Comparison of ENCODE assay signal across 26 mouse cellular contexts in the genomic region with DNA sequence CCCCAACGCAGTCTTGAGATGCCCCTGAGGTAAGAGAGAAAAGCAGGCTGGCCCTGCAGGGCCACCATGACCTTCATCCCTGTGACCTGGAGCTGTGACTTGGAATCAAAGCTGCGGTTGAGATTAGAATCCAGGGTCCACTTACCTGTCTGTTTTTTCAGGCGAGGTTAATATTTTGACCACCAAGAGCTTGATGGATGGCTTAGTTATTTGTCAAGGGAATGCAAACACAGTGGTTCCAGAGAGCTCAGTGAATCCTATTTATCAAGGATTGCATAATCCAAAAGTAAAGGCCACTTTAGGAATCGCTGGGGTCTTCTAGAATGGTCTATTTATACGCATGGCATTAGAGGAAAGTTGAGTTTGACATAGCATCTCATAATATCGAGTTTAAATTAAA. TPM values are rescaled to one million over a fixed set of nuclear protein-coding genes. Genes with fewer than 3 reads are reported as not detected.
DNase-seq lines count a peak whose midpoint lies in the region; ATAC-seq and TF ChIP-seq lines count a peak whose summit lies in the region.
"Had no signal": no experiment of that assay in that cellular context is flagged by ENCODE, and none has a peak within 500 bp of the region (broad histone marks: within the 10 kb centered on the region; RNA-seq: fewer than 3 reads in every experiment).

No protein-coding gene starts in this region.

- no peak for DNase-seq in liver, embryonic 11.5 days (ENCODE audit: low spot score)
- peak in 1 of 3 experiments; percentile 9 for DNase-seq in liver, embryonic 14.5 days (ENCODE audit: low read depth in 3 of 3, low spot score in 3 of 3)
- DNase-seq in heart, postnatal 4 days: no peak
- no peak for DNase-seq in adrenal gland, postnatal 36 days
- DNase-seq: adrenal gland, adult 2 months; adrenal gland, postnatal 10 days; adrenal gland, postnatal 25 days; cerebellum, adult 11-12 months; cerebellum, adult 2 months; cerebellum, adult 9-10 months; cerebellum, postnatal 10 days; cerebellum, postnatal 25 days had no signal

- no peaks in the 10 kb centered on the region for H3K36me3 ChIP-seq in liver, embryonic 12.5 days
- no peaks in the 10 kb centered on the region for H3K36me3 ChIP-seq in liver, embryonic 11.5 days (ENCODE audit: control insufficient read depth, insufficient read depth, low read length)
- no peaks in the 10 kb centered on the region for H3K36me3 ChIP-seq in liver, embryonic 14.5 days (replicated peaks; ENCODE audit: control insufficient read depth, insufficient read depth, low read depth)
- no peaks in the 10 kb centered on the region for H3K36me3 ChIP-seq in liver, embryonic 16.5 days (ENCODE audit: control insufficient read depth, insufficient read depth)
- no peaks in the 10 kb centered on the region for H3K36me3 ChIP-seq in hindbrain, embryonic 13.5 days
- H3K36me3 ChIP-seq: embryonic facial prominence, embryonic 13.5 days; embryonic facial prominence, embryonic 15.5 days; forebrain, embryonic 10.5 days; forebrain, embryonic 12.5 days had no signal

- no peak overlapping the region for H3K4me3 ChIP-seq in liver, embryonic 12.5 days
- H3K4me3 ChIP-seq in liver, embryonic 11.5 days (ENCODE audit: low read depth, low read length): no peak overlapping the region
- H3K4me3 ChIP-seq in liver, embryonic 14.5 days (ENCODE audit: insufficient read depth in 1 of 2, low read depth in 2 of 2, low read length in 2 of 2): no peak overlapping the region
- no peak overlapping the region for H3K4me3 ChIP-seq in liver, embryonic 16.5 days (ENCODE audit: low read depth, low read length)
- no peak overlapping the region for H3K4me3 ChIP-seq in hindbrain, embryonic 13.5 days
- H3K4me3 ChIP-seq: embryonic facial prominence, embryonic 13.5 days; embryonic facial prominence, embryonic 15.5 days; erythroblast, embryonic 14.5 days; forebrain, embryonic 10.5 days; forebrain, embryonic 12.5 days had no signal

- peak; percentile 35; the same call in 1 of the 2 replicates for ATAC-seq in liver, embryonic 12.5 days
- no peak for ATAC-seq in liver, embryonic 11.5 days (replicated peaks; ENCODE audit: low FRiP score)
- peak; percentile 31; the same call in 1 of the 2 replicates for ATAC-seq in liver, embryonic 14.5 days (ENCODE audit: insufficient read depth)
- peak; percentile 63 for ATAC-seq in liver, embryonic 16.5 days (ENCODE audit: low read depth)
- ATAC-seq in hindbrain, embryonic 13.5 days (ENCODE audit: low FRiP score): no peak
- ATAC-seq: forebrain, embryonic 14.5 days; forebrain, embryonic 16.5 days had no signal

- TF ChIP-seq CTCF in liver, embryonic 14.5 days (IDR thresholded peaks at IDR 0.05; ENCODE audit: low read depth): no peak

- H3K27ac ChIP-seq in liver, embryonic 12.5 days: no peak overlapping the region
- no peak overlapping the region for H3K27ac ChIP-seq in liver, embryonic 11.5 days (ENCODE audit: low read depth, low read length)
- no peak overlapping the region for H3K27ac ChIP-seq in liver, embryonic 14.5 days
- peak overlapping the region; percentile 63; the same call in 1 of the 2 replicates for H3K27ac ChIP-seq in liver, embryonic 16.5 days (ENCODE audit: low read length)
- H3K27ac ChIP-seq in hindbrain, embryonic 13.5 days: no peak overlapping the region
- H3K27ac ChIP-seq: embryonic facial prominence, embryonic 13.5 days; embryonic facial prominence, embryonic 15.5 days; forebrain, embryonic 10.5 days; forebrain, embryonic 12.5 days had no signal

- no peaks in the 10 kb centered on the region for H3K9me3 ChIP-seq in liver, embryonic 12.5 days (replicated peaks)
- H3K9me3 ChIP-seq in liver, embryonic 11.5 days (ENCODE audit: control insufficient read depth, low read length): no peaks in the 10 kb centered on the region
- no peaks in the 10 kb centered on the region for H3K9me3 ChIP-seq in liver, embryonic 14.5 days (ENCODE audit: control insufficient read depth, low read length)
- H3K9me3 ChIP-seq in liver, embryonic 16.5 days (replicated peaks; ENCODE audit: control insufficient read depth, low read length): no peaks in the 10 kb centered on the region
- no peaks in the 10 kb centered on the region for H3K9me3 ChIP-seq in hindbrain, embryonic 13.5 days
- H3K9me3 ChIP-seq: embryonic facial prominence, embryonic 15.5 days; forebrain, embryonic 10.5 days; forebrain, embryonic 12.5 days had no signal

- no peak overlapping the region for H3K4me2 ChIP-seq in liver, embryonic 12.5 days
- no peak overlapping the region for H3K4me2 ChIP-seq in liver, embryonic 11.5 days
- no peak overlapping the region for H3K4me2 ChIP-seq in liver, embryonic 14.5 days (ENCODE audit: low read depth)
- no peak overlapping the region for H3K4me2 ChIP-seq in liver, embryonic 16.5 days (ENCODE audit: low read depth, low read length)
- no peak overlapping the region for H3K4me2 ChIP-seq in hindbrain, embryonic 13.5 days
- H3K4me2 ChIP-seq: embryonic facial prominence, embryonic 13.5 days; embryonic facial prominence, embryonic 15.5 days; forebrain, embryonic 12.5 days had no signal

- no peak overlapping the region for H3K9ac ChIP-seq in liver, embryonic 12.5 days
- H3K9ac ChIP-seq in liver, embryonic 11.5 days (ENCODE audit: low read depth, low read length): no peak overlapping the region
- no peak overlapping the region for H3K9ac ChIP-seq in liver, embryonic 14.5 days (replicated peaks)
- no peak overlapping the region for H3K9ac ChIP-seq in liver, embryonic 16.5 days (ENCODE audit: low read depth, low read length)
- no peak overlapping the region for H3K9ac ChIP-seq in hindbrain, embryonic 13.5 days
- H3K9ac ChIP-seq: embryonic facial prominence, embryonic 13.5 days; embryonic facial prominence, embryonic 15.5 days; forebrain, embryonic 12.5 days had no signal

- H3K4me1 ChIP-seq in liver, embryonic 12.5 days: 0 out of 2 replicates have a peak, but pooled peaks cover 4% of the 10 kb centered on the region
- H3K4me1 ChIP-seq in liver, embryonic 11.5 days (replicated peaks; ENCODE audit: control insufficient read depth, insufficient read depth, low read length): no peaks in the 10 kb centered on the region
- no peaks in the 10 kb centered on the region; a peak in 2 of 4 replicates for H3K4me1 ChIP-seq in liver, embryonic 14.5 days (replicated peaks; ENCODE audit: control insufficient read depth in 2 of 2, insufficient read depth in 2 of 2, low read length in 1 of 2)
- no peaks in the 10 kb centered on the region; the same call in 1 of the 2 replicates for H3K4me1 ChIP-seq in liver, embryonic 16.5 days (ENCODE audit: control insufficient read depth, low read depth, low read length)
- H3K4me1 ChIP-seq in hindbrain, embryonic 13.5 days (replicated peaks): no peaks in the 10 kb centered on the region
- H3K4me1 ChIP-seq: embryonic facial prominence, embryonic 13.5 days; embryonic facial prominence, embryonic 15.5 days; forebrain, embryonic 10.5 days; forebrain, embryonic 12.5 days had no signal

- H3K27me3 ChIP-seq in liver, embryonic 12.5 days (replicated peaks): no peaks in the 10 kb centered on the region
- H3K27me3 ChIP-seq in liver, embryonic 11.5 days (replicated peaks; ENCODE audit: control insufficient read depth, insufficient read depth, low read length): no peaks in the 10 kb centered on the region
- no peaks in the 10 kb centered on the region for H3K27me3 ChIP-seq in liver, embryonic 14.5 days (ENCODE audit: control insufficient read depth, insufficient read depth, low read length)
- no peaks in the 10 kb centered on the region for H3K27me3 ChIP-seq in liver, embryonic 16.5 days (ENCODE audit: control insufficient read depth, insufficient read depth, low read depth, low read length)
- H3K27me3 ChIP-seq in hindbrain, embryonic 13.5 days: no peaks in the 10 kb centered on the region
- H3K27me3 ChIP-seq: embryonic facial prominence, embryonic 13.5 days; embryonic facial prominence, embryonic 15.5 days; forebrain, embryonic 12.5 days had no signal

- TF ChIP-seq EP300 in liver, embryonic 14.5 days (IDR thresholded peaks at IDR 0.05; ENCODE audit: low read depth): no peak

- 70% methylated on average over 6 of the region's 6 CpGs for WGBS in liver, embryonic 12.5 days (ENCODE audit: insufficient replicate concordance)
- WGBS in liver, embryonic 11.5 days: 70% methylated on average over 6 of the region's 6 CpGs
- 58% methylated on average over 6 of the region's 6 CpGs for WGBS in liver, embryonic 14.5 days (ENCODE audit: insufficient replicate concordance)
- 53% methylated on average over 6 of the region's 6 CpGs for WGBS in liver, embryonic 16.5 days (ENCODE audit: insufficient replicate concordance)
- WGBS in hindbrain, embryonic 13.5 days: 94% methylated on average over 6 of the region's 6 CpGs

RNA-seq across cellular contexts. Expression of a gene that starts 21.3 kb away (rescaled TPM):
- polyA plus RNA-seq in liver, embryonic 12.5 days (2016; fragmentation: Nextera tagmentation; extraction: Ambion mirVana): 0.12 and 0.25 TPM in 2 replicates
- 0.19 and 0.35 TPM in 2 replicates for polyA plus RNA-seq in liver, embryonic 11.5 days (2014; fragmentation: Nextera tagmentation; extraction: Ambion mirVana)
- 0.79 and 0.85 TPM in 2 replicates for polyA plus RNA-seq in liver, embryonic 14.5 days (2012; rRNA removed)
- 0.53 and 0.72 TPM in 2 replicates for polyA plus RNA-seq in liver, embryonic 14.5 days (2014; fragmentation: Nextera tagmentation; extraction: Ambion mirVana)
- polyA plus RNA-seq in liver, embryonic 16.5 days (2015; fragmentation: Nextera tagmentation; extraction: Ambion mirVana): 1.5 and 1.8 TPM in 2 replicates
- not detected in 2 replicates for polyA plus RNA-seq in hindbrain, embryonic 13.5 days (2015; fragmentation: Nextera tagmentation; extraction: Ambion mirVana)
- total RNA-seq in heart, postnatal 4 days (2021): not detected
- not detected for total RNA-seq in adrenal gland, postnatal 36 days (2021)
- total RNA-seq: adrenal gland, postnatal 25 days; ES-E14 had no signal
- polyA plus RNA-seq: adrenal gland, adult 2 months; C2C12; cerebellum, adult 2 months; embryonic facial prominence, embryonic 11.5 days; embryonic facial prominence, embryonic 13.5 days; embryonic facial prominence, embryonic 15.5 days; erythroblast, embryonic 14.5 days; forebrain, embryonic 10.5 days; forebrain, embryonic 12.5 days; forebrain, embryonic 14.5 days; forebrain, embryonic 16.5 days had no signal

RNA-seq across cellular contexts. Expression of a gene that starts 58.3 kb away (rescaled TPM):
- 4.3 and 5.0 TPM in 2 replicates for polyA plus RNA-seq in liver, embryonic 12.5 days (2016; fragmentation: Nextera tagmentation; extraction: Ambion mirVana)
- polyA plus RNA-seq in liver, embryonic 11.5 days (2014; fragmentation: Nextera tagmentation; extraction: Ambion mirVana): 6.2 and 6.3 TPM in 2 replicates
- polyA plus RNA-seq in liver, embryonic 14.5 days (2012; rRNA removed): 1.4 and 2.4 TPM in 2 replicates
- polyA plus RNA-seq in liver, embryonic 14.5 days (2014; fragmentation: Nextera tagmentation; extraction: Ambion mirVana): 3.6 and 3.7 TPM in 2 replicates
- 5.8 and 6.7 TPM in 2 replicates for polyA plus RNA-seq in liver, embryonic 16.5 days (2015; fragmentation: Nextera tagmentation; extraction: Ambion mirVana)
- 0.87 and 1.0 TPM in 2 replicates for polyA plus RNA-seq in hindbrain, embryonic 13.5 days (2015; fragmentation: Nextera tagmentation; extraction: Ambion mirVana)
- total RNA-seq in heart, postnatal 4 days (2021): under 1 TPM; 0.17 to 0.23 TPM
- 1 to 10 TPM; 1.5 to 2.8 TPM for total RNA-seq in adrenal gland, postnatal 36 days (2021)
- total RNA-seq: MEL had no signal
- polyA plus RNA-seq: adrenal gland, adult 2 months; erythroblast, embryonic 14.5 days had no signal

Comparison
In these comparisons a context has a peak if more than half of its experiments do, and no peak if none do; other contexts are left out.
1. ATAC-seq: peak in liver, embryonic 12.5 days (single experiment), liver, embryonic 14.5 days (single experiment) and liver, embryonic 16.5 days (single experiment); none in liver, embryonic 11.5 days (single experiment) and hindbrain, embryonic 13.5 days (single experiment).